ENCODE assay signal across 8 mouse cellular contexts in genomic region chr10:121504973-121505911, GRCm38 (mm10). TPM values are rescaled to one million over a fixed set of nuclear protein-coding genes. Genes with fewer than 3 reads are reported as not detected.
DNase-seq lines count a peak whose midpoint lies in the region; ATAC-seq lines count a peak whose summit lies in the region.

No protein-coding gene starts in this region.

- no peaks in the 10 kb centered on the region for H3K9me3 ChIP-seq in embryonic facial prominence, embryonic 10.5 days

- peak; percentile 92 for ATAC-seq in inflammation-experienced regulatory T-cells, adult 6 months
- peak; percentile 77 for ATAC-seq in megakaryocyte, adult 5-6 weeks (ENCODE audit: poor library complexity, severe bottlenecking)

- no peaks in the 10 kb centered on the region for H3K27me3 ChIP-seq in embryonic facial prominence, embryonic 10.5 days (replicated peaks; ENCODE audit: low read depth, poor library complexity, severe bottlenecking)

- no peaks in the 10 kb centered on the region for H3K36me3 ChIP-seq in embryonic facial prominence, embryonic 10.5 days (replicated peaks)

- H3K4me1 ChIP-seq in embryonic facial prominence, embryonic 10.5 days: peaks cover 58% of the 10 kb centered on the region

- intact Hi-C loops in gastrocnemius, postnatal 36 days (cut with DNase I): no loop called here
- intact Hi-C loops in left cerebral cortex, postnatal 10 days (cut with DNase I): loop anchor here (5.0 to 10.0 kb wide), 2 partner anchors 93 to 200 kb away; no protein-coding TSS in a partner anchor

- peak; percentile 86 for DNase-seq in adrenal gland, postnatal 10 days
- DNase-seq in embryonic facial prominence, embryonic 10.5 days (ENCODE audit: low spot score): peak; percentile 80
- DNase-seq in gastrocnemius, postnatal 36 days: peak; percentile 31 to 44
- DNase-seq in left cerebral cortex, postnatal 10 days (ENCODE audit: extremely low spot score in 1 of 2, low spot score in 2 of 2): peak; percentile 75 to 84
- peak; percentile 86 to 91 for DNase-seq in right cerebral cortex, postnatal 10 days (ENCODE audit: low spot score in 2 of 2)
- DNase-seq in urinary bladder, postnatal 14 days (ENCODE audit: low spot score): peak; percentile 61

- peak overlapping the region; percentile 82 for H3K27ac ChIP-seq in embryonic facial prominence, embryonic 10.5 days (replicated peaks)

- 25% methylated on average over 35 of the region's 35 CpGs for WGBS in embryonic facial prominence, embryonic 10.5 days

- H3K4me3 ChIP-seq in embryonic facial prominence, embryonic 10.5 days: peak overlapping the region; percentile 56

RNA-seq across cellular contexts. Expression of gene Rassf3, which starts 29.1 kb away (rescaled TPM):
- 10 to 100 TPM; 47.9 to 49.1 TPM for total RNA-seq in adrenal gland, postnatal 10 days (2021)
- polyA plus RNA-seq in embryonic facial prominence, embryonic 10.5 days (2016; fragmentation: Nextera tagmentation; extraction: Ambion mirVana): 15.8 and 19.4 TPM in 2 replicates
- total RNA-seq in gastrocnemius, postnatal 36 days (2021): 10 to 100 TPM; 38.5 to 41.2 TPM
- polyA plus RNA-seq in inflammation-experienced regulatory T-cells, adult 6 months (2017; shearing (Covaris generic)): 1 to 10 TPM; 6.1 to 6.8 (median 6.2) TPM
- 10 to 100 TPM; 24.5 to 31.1 TPM for total RNA-seq in left cerebral cortex, postnatal 10 days (2021)
- 65.7 and 65.8 TPM in 2 replicates for total RNA-seq in megakaryocyte, adult 5-6 weeks (2015)
- 56.4 and 56.8 TPM in 2 replicates for total RNA-seq in megakaryocyte, adult 5-6 weeks (2017)

Comparison
In these comparisons a context has a peak if more than half of its experiments do, and no peak if none do; other contexts are left out.
1. Peak in every context shown above with its lines: DNase-seq, ATAC-seq, H3K4me3 ChIP-seq and H3K27ac ChIP-seq.
2. DNase-seq: peak in every context shown above with its lines; median percentile 88 in right cerebral cortex, postnatal 10 days; 86 in adrenal gland, postnatal 10 days; 80 in embryonic facial prominence, embryonic 10.5 days; 80 in left cerebral cortex, postnatal 10 days; 61 in urinary bladder, postnatal 14 days; 38 in gastrocnemius, postnatal 36 days.